Mouse (Mus musculus): Measurements from ENCODE around the gene Rev1. TPM values are rescaled to one million over a fixed set of nuclear protein-coding genes. Genes with fewer than 3 reads are reported as not detected.

Rev1 gene
- 10 to 100 TPM; 17.3 to 20.2 TPM for total RNA-seq (2021)

DNA sequence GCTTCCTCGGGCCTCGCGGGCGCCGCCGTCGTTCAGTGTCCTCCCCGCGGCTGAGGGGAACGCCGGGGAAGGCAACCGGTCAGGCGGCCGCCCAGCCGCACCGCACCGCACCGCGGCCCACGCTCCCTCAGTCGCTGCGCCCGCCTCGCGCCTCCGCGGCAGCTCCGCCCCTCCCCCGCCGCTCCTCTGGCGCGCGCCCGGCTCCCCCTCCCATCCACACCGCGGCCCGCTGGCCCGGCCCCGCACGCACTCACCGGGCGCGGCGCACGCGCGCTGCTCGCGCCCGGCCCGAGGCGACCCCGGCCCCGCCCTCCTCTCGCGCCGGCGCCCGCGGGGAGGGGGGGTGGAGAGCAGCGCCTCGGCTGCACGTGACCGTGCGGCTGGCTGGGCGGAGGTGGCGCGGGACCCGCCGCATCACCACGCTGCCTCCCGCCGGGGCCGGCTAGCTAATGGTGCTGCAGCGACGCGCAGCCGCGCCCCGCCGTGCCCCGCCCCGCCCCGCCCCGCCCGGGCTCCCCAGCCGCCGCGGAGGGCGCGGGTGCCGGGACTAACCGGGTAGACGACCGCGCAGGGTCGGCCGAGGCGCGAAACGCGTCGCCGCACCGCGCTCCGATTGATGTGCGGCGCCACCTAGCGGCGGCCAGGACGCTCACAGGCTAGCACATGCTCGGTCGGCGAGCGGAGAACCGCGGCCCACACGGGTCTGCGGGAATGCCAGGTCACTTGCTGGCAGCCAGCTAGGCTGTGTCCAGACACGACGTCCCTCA lies at the start of gene Rev1:
Gene Rev1, minus strand, starts transcription at position 301 of the 767 bp plus-strand sequence.
- peak; percentile 93 to 96 for DNase-seq
- intact Hi-C loops (cut with DNase I), result loop anchor here (2.0 to 5.0 kb wide), 4 partner anchors 47 to 237 kb away; partner anchors contain the start of genes Eif5b, Mitd1 and Mrpl30

DNA sequence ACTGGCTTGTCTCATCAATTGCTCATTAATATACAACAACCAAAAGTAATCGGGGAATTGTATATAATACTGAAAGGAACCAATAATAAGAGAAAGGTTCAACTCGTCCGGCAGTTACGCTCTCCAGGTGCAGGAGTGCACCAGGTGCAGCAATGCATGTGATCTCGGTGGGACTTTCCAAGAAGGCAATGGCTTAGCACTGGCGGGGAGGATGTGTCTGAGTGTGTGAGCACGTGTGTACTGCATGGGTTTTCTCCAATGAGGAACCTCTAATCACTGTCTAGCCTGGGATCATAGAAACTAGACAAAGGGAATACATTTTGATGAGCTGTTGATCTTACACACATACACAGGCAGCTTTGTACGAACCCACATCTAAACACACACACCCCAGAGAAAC lies 49.3 kb upstream of the Rev1 start:
- DNase-seq, result no peak
- intact Hi-C loops (cut with DNase I), result no loop called here

DNA sequence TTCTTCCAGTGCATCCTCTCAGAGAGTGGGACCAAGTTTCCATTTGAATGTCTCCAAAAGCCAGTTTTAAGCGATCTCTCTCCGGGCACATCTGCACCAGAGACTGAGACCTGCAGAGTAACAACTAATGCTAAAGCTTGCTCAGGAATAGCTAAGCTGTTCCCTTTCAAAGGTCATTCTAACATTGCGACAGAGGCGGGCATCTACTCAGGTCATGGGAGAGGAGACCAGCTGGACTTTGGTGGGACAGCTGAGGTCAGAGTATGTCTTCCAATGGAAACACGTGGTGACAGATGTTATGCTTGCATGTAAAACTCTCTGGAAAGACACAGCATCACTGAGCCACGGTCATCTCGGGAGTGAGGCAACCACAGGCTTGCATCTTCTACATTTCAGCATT lies 46.5 kb upstream of the Rev1 start:
- DNase-seq, result no peak
- intact Hi-C loops (cut with DNase I), result no loop called here

DNA sequence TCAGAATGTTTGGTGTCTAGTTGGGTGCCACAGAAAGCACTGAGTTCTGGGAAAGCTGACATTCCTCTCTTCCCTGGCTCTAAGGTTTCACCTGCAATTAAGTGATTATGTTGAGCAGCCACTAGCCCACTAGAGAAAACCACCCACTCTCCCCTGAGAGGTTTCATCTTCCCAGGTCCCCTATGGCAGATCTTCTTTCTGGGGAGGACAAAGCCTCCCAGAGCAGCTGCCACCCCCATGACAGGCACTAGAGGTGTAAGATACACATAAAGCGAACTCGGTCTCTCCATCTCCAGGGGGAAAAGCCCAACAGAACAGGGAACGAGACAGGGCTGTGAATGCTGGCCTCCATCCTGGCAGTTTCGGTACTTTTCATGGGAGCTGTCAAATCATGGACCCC lies 42.3 kb upstream of the Rev1 start:
- intact Hi-C loops (cut with DNase I), result no loop called here

DNA sequence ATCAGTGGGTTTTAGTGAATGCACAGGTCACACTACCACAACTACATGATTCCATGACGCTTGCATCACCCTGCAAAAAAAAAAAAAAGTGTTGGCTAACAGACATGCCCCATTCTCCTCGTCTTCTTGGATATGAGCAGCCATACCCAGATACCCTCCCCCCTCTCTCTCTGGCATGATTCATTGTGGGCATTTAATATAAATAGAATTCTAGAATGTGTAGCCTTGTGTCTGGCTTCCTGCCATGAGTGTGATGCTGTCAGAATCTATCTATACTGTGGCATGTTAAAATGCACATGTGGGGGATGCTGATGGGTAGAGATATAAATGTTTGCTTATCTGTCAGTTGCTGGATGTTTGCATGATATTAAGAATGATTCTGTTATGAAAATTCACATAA lies 36.1 kb upstream of the Rev1 start:
- DNase-seq, result no peak
- intact Hi-C loops (cut with DNase I), result no loop called here

More for the DNA sequence above, 42.3 kb upstream of the Rev1 start:
- DNase-seq, result no peak

DNA sequence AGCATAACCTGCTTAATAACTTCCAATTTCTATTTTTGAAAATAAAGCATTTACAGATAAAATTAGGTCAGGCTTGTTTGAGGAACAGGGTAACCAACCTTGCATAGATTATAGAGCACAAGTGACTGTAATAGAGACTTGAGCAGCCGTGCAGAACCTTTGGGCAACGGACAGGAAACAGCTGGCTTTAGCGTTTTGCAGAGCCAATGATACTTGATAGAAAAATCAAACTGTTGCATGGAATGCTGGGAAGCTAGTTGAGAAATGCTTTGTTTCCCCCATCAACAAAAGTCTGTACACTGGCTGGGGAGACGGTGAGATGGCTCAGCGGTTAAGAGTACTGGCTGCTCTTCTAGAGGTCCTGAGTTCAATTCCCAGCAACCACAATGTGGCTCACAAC lies 20.5 kb upstream of the Rev1 start:
- intact Hi-C loops (cut with DNase I), result no loop called here
- DNase-seq, result no peak

DNA sequence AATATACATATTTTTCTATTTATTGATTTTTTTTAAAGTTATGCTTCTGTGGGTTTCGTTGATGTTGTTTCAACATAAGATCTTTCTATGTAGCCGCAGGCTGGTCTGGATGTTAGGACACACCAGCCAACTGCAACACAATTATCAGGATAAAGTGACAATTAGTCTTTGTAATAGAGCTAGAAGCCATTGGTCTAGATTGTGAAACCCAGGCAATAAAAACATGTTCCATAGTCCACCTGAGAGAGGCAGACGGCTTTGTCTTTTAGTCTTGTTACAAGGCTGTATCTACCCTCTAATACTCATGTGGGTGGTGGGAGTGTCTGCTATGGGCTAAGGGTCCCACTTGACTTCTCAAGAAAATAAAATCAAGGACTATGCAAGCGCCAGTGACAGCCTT lies 16.4 kb upstream of the Rev1 start:
- intact Hi-C loops (cut with DNase I), result no loop called here
- no peak for DNase-seq

DNA sequence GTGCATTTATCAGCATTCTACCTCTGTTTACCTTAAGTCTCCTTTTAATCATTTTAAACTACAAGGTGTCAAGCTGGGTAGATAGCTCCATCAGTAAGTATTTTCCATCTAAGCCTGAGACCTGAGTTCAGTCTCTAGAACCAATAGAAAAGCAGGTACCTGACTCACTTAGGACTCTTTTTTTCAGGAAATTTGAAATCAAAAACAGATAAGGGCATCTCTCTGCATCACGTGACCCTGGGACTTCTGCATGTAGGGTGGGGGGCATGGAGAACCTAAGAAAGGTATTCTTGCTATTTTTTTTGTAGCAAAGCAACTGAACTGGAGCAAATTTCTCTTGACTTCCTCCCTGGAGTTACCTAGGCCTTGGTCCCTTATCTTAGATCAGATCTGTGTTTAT lies 11.8 kb upstream of the Rev1 start:
- intact Hi-C loops (cut with DNase I), result no loop called here

DNA sequence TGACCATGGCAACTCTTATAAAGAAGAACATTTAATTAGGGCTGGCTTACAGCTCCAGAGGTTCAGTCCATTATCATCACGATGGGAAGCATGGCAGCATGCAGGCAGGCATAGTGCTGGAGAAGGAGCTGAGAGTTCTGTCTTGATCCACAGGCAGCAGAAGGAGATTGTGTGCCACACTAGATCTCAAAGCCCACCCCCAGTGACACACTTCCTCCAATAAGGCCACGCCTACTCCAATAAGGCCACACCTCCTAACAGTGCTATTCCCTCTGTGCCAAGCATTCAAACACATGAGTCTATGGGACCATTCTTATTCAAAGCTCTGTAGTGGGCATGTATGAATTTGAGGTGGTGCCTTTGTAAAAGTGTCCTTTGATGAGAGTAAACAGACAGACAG lies 11.3 kb upstream of the Rev1 start:
- DNase-seq, result no peak
- intact Hi-C loops (cut with DNase I), result no loop called here

More for the DNA sequence above, 11.8 kb upstream of the Rev1 start:
- no peak for DNase-seq

DNA sequence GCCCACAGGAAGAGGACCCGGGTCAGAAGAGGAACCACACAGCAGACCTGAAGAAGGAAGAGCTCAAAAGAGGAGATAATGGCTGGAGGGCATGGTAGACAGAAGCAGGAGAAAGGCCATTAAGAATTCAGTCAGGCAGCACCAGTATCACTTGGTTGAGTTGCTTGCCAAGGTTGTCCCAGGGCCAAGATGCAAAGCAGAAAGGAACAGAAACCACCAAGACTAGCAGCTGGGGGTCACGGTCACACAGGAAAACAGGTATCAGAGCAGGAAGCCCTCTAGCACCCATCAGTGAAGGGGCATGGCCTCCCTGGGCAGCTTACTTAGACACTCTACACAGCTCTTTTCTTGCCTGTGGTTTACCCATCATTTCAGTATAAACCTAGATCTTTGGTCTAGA lies 9.8 kb upstream of the Rev1 start:
- no peak for DNase-seq
- intact Hi-C loops (cut with DNase I), result no loop called here

DNA sequence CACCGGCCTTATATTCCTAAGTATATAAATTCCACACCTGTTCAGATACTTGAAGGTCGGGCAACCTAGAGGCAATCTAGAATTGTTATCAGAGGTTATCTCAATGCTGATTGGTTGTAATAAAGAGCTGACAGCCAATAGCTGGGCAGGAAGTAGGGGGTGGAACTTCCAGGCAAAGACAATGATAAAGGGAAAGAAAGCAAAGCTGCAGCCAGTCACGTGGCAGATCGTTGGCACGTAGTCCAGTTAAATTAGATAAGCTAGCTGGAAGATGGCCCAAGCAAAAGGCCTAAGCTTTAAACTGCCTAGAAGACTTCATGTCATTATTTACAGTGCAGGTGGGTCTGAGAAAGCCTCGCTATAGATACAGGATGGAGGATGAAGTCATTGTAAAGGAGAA lies 3.3 kb upstream of the Rev1 start:
- DNase-seq, result peak; percentile 17 to 31
- intact Hi-C loops (cut with DNase I), result no loop called here

DNA sequence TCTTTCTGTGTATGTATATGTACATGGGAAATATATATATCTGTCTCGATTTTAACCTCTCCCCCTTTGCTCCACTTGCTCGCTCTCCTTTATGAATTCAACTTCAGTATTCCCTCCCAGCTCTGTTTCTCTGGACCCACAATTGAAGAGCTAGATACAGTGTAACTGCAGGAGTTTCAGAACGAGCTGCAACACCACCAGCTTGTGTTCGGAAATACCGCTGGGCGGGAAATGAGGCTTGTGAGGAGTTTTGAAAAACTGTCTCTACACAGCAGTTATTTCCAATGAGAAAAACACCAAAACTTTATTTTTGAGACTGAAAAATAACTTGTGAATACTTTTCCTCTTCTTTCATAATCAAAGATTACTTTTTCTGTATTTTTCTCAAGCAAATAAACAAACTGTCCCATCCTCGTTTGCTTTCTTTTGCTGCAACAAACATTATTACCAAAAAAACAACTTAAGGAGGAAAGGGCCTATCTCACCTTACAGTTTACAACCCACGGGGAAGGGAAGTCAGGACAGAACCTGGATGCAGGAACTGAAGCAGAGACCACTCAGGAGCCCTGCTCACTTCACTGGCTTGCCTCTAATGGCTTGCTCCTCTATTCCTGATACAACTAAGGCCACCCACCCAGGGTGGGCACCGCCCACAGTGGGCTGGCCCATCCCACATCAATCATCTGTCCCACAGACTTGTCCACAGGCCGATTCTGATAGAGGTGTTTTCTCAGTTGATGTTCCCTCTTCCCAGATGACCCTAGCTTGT lies 1.3 kb upstream of the Rev1 start:
- intact Hi-C loops (cut with DNase I), result loop anchor here (2.0 kb wide), 2 partner anchors 132 to 228 kb away; partner anchors contain the start of gene Eif5b

DNA sequence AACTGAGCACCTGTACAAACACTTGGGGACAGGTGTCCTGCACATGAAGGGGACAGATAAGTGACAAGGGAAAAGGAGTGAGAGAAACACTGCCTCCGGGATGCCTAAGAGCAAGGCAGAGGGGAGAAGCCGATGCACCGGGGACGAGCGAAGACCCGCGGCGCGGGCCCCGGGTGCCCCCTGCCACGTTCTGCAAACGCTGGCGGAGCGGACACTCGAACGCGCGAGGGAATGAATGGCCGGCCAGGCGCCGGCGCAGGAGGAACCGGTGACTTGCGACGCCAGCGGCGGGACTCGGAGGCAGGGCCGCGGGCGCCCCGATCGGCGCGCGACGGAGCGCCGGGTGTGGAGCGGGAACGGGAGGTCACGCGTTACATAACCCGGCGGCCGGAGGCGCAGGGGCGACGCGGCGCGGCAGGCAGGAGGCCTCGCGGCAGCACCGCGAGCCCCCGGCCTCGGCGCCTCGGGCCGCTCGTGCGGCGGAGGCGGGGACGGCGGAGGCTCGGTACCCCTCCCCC lies 623 bp downstream of the Rev1 start:
- peak; percentile 52 to 68 for DNase-seq
- intact Hi-C loops (cut with DNase I), result loop anchor here (5.0 kb wide), 2 partner anchors 47 to 237 kb away; partner anchors contain the start of genes Mitd1 and Mrpl30

More for the DNA sequence above, 1.3 kb upstream of the Rev1 start:
- DNase-seq, result peak in 1 of 2 experiments; percentile 11

DNA sequence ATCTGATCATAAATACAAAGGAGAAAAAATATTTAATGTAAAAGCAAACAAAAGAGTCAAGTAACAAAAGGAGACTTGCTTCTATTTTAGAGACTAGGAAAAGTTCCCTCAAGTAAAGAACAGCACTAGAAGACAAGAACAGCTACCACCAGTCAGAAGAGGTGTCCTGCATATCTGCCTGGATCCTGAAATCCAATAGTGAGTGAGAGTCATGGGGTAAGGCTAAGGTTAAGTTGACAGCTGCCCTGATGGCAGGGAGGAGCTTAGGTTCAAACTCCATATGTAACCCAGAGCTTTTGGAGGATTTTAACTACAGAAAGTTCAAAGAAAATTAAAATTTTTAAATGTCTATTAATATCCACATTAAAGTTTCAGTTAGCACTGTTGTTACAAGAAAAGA lies 2.6 kb downstream of the Rev1 start:
- intact Hi-C loops (cut with DNase I), result loop anchor here (5.0 kb wide), 2 partner anchors 45 to 235 kb away; partner anchors contain the start of genes Mitd1 and Mrpl30
- no peak for DNase-seq

DNA sequence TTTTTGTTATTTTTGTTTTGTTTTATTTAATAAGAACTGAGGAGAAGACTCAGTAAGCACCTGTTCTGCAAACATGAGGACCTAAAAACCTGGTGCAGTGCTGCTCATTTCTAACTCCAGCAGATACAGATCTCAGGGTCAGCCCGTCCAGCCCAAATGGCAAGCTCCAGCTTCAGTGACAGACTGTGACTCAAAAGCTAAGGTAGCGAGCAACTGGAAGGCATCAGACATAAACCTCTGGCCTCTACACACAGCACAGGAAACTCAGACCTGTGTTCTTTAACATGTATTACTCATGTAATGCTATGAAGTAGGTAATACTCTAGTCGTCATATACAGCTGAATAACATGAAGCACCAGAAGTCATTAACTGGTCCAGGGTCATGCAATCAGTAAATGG lies 3.2 kb downstream of the Rev1 start:
- DNase-seq, result no peak
- intact Hi-C loops (cut with DNase I), result loop anchor here (5.0 kb wide), 2 partner anchors 44 to 234 kb away; partner anchors contain the start of genes Mitd1 and Mrpl30

DNA sequence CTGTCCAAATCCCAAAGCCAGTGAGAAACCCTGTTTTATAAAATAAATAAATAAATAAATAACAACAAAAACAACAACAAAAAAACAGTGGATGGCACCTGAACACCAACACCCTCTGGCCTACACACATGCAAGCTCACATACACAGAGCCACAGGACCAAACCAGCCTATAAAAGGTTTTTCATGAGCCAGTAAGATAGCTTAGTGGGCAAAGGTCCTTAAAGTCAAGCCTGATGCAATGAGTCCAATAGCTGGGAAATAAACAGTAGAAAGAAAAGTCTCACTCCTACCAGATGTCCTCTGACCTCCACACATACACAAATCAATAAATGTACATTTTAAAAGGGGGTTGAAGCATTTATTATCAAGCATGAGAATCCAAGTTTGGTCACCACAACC lies 5.3 kb downstream of the Rev1 start:
- DNase-seq, result no peak
- intact Hi-C loops (cut with DNase I), result no loop called here

DNA sequence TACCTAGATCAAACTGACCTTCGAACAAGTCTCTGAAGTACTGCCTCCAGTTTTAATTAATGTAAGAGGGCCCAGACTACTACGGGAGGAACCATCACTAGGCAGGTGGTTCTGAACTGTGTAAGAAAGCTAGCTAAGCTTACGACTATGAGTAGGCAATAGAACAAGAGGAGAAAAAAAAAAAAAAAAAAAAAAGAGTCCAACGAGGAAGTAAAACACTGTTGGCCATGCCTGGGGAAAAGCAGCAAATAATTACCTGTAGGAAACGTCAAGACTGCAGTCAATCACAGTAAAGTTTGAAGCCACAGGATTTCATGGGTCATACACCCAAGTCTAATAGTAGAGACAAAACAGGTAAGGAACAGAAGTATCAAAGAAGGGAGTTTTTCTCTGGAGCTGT lies 8.7 kb downstream of the Rev1 start:
- intact Hi-C loops (cut with DNase I), result no loop called here
- DNase-seq, result no peak

DNA sequence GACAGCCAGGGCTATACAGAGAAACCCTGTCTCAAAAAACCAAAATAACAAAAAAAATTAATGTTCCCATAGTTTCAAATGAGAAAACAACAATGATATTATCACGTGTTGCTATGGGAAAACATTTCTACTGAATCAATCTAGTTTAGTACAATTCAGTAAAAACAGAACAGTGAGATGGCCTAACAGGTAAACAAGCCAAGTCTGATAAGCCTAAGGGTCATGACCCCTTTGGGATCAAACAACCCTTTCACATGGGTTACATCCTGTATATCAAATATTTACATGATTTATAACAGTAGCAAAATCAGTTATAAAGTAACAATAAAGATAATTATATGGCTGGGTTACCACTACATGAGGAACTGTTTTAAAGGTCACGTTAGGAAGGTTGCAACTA lies 11.0 kb downstream of the Rev1 start:
- intact Hi-C loops (cut with DNase I), result no loop called here
- DNase-seq, result no peak

DNA sequence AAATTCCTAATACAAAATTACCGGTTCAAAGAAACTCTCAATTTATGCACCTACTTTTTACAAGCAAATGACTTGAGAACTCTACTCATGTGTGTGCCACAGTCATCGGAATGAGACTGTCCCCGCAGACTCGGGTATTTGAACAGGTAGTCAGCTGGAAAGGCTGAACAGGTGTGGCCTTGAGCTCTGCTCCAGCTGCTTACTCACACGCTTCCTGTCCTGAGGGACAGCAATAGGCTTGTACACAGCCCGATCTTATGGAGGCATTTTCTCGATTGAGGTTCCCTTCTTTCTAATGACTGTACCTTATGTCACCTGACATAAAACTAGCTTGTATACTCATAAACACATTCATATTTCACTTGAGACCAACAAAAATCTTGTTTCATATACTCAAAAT lies 19.8 kb downstream of the Rev1 start:
- no peak for DNase-seq
- intact Hi-C loops (cut with DNase I), result no loop called here

DNA sequence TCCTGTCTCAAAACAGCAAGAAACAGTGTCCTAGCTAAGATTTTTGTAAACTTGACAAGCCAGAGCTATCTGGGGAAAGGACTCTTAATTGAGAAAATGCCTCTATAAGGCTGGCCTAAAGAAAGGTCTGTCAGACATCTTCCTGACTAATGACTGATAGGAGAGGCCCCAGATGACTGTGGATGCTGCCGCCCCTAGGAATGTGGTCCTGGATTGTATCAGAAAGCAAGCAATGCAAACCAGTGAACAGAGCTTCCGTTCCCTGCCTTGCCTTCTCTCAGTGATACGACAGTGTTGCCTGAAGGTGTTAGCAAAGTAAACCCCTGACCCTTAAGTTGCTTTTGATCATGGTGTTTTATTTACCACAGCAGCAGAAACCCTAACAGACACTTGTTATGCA lies 25.8 kb downstream of the Rev1 start:
- intact Hi-C loops (cut with DNase I), result no loop called here

DNA sequence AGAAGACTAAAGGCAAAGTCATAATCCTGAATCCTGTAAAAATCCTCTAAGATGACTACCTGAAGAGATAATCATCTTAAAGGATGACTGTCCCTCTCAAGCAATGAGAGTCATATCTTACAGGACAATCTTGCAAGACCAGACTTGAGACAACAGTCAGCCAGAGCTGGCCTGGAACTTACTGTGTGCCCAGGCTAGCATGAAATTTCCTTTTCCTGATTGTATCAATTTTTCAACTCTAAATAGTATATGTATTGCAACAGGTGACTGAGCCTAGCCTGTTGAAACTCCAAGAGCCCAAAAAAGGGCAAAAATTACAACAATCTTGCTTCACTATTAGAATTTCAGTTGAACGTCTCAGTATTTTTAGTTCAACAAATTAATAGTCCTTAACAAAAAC lies 26.4 kb downstream of the Rev1 start:
- intact Hi-C loops (cut with DNase I), result no loop called here
- no peak for DNase-seq

More for the DNA sequence above, 25.8 kb downstream of the Rev1 start:
- no peak for DNase-seq
